Mouse (Mus musculus): ENCODE data around the gene Dlgap1.

DNA sequence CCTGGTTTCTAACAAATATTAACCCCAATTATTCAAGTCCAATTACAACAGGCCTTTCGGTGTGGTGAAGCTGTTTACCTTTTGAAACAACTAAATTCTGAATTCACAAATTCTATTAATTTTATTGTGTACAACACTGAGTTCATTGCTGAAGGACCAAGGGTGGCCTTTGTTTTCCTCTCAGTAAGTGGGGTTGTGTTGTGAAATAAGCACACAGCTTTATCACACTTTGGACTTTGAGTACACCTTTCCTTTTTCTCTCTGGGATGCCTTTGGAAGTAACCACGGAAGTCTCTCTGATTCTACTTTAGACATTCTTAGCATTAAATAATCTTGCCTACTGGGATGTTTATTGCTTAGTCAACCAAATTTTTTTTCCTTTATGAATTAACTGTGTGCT is 121.9 kb downstream of the Dlgap1 start:
- no peak for TF ChIP-seq CTCF (IDR thresholded peaks at IDR 0.05; ENCODE audit: low read depth)
- no peak for TF ChIP-seq EP300 (IDR thresholded peaks at IDR 0.05; ENCODE audit: low read depth)
